Mouse (Mus musculus) right cerebral cortex, postnatal 14 days (tissue): ENCODE measurements around the gene Atad5.
"Not testable (repeated sequence)": the region's sequence is repeated elsewhere in the genome, so short reads cannot be mapped to it uniquely, and the experiment has no call there.

Source experiments
- DNase-seq: peaks from one replicate; pipeline ENCODE4 v3.0.0; 2022

The Atad5 gene

GRCm38 (mm10) chr11:80151541-80151940 is 62.3 kb downstream of the Atad5 start:
- DNase-seq = no peak

DNA sequence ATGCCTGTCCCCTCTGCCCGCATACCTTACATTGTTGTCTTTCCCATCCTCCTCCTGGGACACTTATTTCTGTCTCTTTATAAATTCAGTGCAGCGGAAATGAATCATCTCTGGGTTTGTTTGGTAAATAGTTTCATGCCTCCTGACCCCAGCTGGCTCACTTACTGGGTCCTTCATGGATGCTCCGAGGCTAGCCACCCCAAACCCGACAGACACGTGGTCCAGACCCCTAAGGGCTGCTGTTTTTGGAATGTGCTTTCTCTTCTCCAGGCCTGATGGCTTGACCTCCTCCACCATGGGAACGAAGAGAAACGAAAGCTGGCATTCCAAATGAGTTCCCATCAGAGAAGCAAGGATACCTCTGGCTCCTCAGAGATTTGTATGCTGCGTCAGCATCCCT is 63.2 kb downstream of the Atad5 start:
- no peak for DNase-seq

- DNase-seq = peak; percentile 74
Measured at GRCm38 (mm10) chr11:80153857-80154495, 64.8 kb downstream of the Atad5 start, which contains the start of gene Adap2. TSS of gene Adap2 (plus strand) at chr11:80154105.

DNA sequence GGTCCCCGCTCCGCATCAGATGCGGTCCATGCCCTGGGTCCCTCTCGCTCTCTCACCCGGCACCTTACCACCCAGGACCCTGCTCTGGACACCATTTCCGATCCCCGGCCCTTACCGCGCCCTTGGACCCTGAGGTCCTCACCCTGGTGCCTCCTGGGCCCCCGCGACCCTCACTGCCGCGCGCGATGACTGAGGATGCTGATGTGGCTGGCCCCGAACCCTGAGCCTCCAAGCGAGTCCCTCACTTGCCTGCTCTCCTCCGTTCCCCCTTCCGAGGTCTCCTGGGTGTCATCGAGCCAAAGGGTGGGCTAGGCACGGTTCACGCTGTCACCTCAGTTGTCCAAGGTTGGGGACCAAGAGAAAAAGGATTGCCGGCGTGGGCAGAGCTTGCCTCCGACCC is 65.3 kb downstream of the Atad5 start:
- DNase-seq = no peak

DNA sequence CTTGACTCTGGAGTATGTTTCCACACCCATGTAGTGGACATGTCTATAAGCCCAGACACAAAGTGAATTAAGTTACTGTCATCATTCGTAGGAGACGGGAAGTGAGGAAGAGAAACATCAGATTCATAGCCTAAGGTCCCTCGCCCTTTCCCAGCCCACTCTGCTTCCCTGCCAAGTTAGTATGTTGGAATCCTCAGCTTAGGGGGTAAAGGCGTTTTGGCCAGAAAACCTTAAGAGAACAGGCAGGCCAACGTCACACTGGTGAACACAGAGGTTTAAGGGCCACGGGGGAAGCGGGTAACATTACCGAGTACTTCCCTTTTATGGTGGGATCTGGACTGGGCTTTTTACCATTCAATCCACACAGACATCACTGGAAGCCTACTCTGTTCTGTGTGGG is 66.3 kb downstream of the Atad5 start:
- no peak for DNase-seq

DNA sequence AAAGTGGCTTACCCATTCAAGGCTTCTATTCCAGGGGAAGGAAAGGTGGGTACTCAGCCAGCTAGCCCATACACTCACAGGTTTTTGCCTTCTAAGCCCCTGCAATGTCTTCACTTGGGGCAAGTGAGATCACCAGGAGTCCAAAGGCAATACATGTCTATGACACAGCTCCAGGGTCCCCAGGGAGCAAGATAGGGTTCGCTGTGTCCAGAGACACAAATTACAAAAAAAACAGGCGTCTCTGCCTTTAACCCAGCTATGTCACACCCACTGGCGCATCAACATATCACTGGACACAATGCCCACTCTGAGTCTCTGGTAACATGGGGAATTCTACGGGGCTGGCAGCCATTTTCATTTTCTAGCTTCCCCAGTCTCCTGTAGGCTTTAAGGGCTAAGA is 66.8 kb downstream of the Atad5 start:
- DNase-seq = no peak

DNA sequence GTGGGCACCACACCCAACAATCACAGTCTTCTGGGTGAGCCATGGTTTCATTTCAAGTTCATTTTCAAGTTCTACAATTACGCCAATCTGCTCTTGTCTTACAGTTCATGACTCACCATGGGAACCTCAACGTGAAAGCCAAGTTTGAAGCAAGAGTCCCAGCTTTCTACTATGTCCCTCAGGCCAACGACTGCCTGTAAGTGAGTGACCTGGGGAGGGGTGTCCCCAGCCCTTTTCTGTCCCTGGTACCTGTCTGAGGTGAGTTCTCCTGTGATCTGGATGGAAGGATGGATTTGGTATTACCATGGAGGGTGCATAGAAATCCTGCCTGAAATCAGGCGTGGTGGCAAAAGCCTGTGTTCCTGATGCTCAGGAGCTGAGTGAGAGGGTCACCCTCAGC is 67.6 kb downstream of the Atad5 start:
- no peak for DNase-seq

- no peak for DNase-seq
Measured at GRCm38 (mm10) chr11:80159018-80159417, 69.8 kb downstream of the Atad5 start.

DNA sequence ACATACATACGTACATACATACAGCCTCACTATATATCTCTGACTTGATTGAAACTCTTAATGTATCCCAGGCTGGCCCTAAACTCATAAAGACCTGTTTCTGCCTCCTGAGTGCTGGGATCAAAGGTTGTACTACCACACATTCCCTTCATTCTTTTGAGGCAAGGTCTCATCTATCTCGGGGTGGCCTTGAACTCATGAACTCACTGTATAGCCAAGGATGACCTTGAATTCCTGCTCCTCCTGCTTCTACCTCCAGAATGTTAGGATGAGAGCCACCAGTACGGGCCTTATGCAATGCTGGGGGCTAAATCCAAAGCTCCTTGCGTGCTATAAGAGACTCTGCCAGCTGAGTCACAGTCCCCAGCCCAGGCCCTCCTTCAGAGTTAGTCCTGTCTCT is 71.8 kb downstream of the Atad5 start:
- DNase-seq = no peak

DNA sequence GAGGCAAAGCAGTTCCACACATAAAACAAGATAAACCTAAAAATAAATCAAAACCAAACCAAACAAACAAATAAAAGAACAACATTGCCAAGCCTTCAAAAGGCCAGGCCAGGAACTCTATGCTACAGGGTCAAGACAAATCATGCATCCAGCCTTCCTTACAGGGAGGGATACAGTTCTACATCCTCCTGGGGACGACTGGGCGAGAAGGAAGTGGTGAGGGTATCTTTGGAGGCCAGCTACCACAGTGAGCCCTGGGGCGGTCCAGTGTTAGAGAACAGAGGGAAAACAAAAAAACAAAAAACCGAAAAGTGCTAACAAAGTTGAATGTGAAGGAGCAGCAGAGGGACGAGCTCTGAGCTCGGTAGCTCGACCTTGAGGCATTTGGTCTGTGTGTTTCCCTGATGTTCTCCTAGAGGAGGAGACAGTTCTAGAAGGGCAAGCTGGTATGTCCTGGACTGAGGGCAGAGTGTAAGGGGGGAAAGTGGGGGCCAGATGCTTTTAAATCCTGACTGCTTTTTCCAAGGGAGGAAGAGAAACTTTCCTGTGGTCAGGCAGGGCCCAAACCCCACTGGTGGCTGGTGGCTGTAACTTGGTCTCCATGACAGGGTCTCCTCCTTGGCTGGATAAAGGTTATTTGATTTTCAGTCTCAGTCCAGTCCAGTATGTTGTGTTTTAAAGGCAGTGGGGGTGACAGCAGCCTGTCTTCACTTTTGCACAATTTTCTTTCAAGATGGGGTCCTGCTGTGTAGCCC is 74.3 kb downstream of the Atad5 start:
- no peak for DNase-seq

DNA sequence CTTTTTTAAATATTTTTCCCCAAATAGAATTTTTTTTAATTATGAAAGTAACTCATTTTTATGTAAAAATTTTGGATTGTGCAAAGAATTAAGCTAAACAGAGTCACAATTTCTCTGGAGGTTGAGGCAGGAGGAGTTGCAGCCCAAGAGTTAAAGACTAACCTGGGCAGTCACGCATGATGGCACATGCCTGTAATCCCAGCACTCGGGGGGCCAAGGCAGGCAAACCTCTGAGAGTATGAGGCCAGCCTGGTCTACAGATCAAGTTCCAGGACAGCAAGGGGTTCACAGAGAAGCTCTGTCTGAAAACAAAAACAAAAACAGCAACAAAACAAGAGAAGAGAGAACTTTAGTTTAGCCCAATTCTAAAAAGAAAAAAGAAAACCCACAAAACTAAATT is 75.0 kb downstream of the Atad5 start:
- no peak for DNase-seq

- DNase-seq = no peak
Measured at GRCm38 (mm10) chr11:80168121-80168520, 78.9 kb downstream of the Atad5 start.

- DNase-seq = no peak
Measured at GRCm38 (mm10) chr11:80168611-80169249, 79.5 kb downstream of the Atad5 start.

DNA sequence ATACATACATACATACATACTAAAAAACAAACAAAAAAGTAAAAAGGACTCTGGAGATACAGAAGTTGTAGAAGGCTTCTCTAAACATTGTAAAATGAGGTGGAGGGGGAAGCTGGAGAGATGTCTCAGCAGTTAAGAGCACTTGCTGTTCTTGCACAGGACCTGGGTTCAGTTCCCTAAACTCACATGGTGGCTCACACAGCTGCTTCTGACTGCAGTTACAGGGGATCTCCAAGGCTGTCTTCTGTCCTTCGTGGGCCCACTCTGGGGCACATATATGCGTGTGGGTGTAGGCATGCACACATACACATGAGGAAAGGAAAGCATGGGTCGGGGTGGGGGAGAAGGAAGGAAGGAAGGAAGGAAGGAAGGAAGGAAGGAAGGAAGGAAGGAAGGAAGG is 80.4 kb downstream of the Atad5 start:
- DNase-seq = no peak

GRCm38 (mm10) chr11:80170351-80170750 is 81.2 kb downstream of the Atad5 start:
- DNase-seq = no peak

GRCm38 (mm10) chr11:80171884-80172283 is 82.7 kb downstream of the Atad5 start:
- no peak for DNase-seq

GRCm38 (mm10) chr11:80173963-80174670 is 84.9 kb downstream of the Atad5 start:
- no peak for DNase-seq

- peak; percentile 40 for DNase-seq
Measured at GRCm38 (mm10) chr11:80176911-80177895, 88.0 kb downstream of the Atad5 start.

DNA sequence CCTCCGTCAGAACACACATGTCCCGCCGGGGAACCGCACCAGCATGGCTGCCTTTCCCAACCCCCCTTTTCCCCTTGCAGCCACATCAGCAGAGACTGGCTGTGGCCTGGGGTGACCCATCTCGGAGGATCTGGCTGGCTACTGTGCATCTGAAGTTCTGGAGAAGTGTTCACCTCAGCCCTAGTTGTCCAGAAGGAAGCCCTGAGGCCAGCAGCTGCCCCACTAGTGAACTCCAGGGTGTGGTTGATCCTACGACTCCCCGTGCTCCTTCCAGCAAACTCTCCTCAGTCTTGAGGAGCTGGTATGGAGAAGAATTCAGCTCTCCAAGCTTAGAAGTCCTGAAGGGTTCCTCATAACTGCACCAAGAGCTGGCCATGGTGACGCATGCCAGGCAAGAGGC is 89.1 kb downstream of the Atad5 start:
- no peak for DNase-seq

DNA sequence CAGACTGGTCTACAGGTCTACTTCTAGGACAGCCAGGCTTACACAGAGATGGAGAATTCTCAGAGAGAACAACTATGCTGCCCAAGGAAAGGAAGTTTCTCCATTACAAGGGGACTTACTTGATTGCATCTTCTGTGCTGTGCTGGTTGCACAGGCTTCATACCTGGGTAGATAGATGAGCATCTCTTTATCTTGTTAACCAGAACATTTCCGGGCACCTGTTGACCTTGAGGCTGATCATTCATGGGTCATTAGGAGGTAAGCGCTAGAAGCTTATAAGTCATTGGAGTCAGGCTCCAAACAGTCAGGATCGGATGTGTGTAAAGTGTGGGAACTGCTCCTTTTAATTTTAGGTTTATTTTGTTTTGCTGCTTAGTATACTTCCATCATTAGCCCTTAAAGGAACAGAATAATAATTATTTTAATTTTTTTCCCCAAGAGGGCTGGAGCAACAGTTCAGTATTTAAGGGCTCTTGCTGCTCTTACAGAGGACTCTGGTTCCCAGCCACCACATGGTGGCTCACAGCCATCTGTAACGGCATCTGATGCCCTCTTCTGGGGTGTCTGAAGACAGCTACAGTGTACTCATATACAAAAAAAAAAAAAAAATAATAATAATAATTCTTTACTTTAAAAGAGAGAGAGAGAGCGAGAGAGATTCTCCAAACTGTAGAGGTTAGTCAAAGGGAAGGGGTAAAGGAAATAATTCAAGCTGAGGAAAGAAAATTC is 92.0 kb downstream of the Atad5 start:
- no peak for DNase-seq

- DNase-seq = not testable (repeated sequence)
Measured at GRCm38 (mm10) chr11:80183054-80183704, 94.0 kb downstream of the Atad5 start.
